Mouse (Mus musculus) ovary, postnatal 10 days (tissue): ENCODE measurements at regions not wholly inside any gene's neighbourhood (a gene's known extent, or its start where the extent isn't known, plus 50 kb on each side); places are given as distances from the start of the nearest gene placed in this dataset.

Source experiments
- DNase-seq: peaks from one replicate; pipeline ENCODE4 v3.0.0; 2022; ENCODE audit warnings: low spot score

GRCm38 (mm10) chr13:44077022-44077421 lies 292.4 kb downstream of the Cd83 start:
- DNase-seq, result no peak

GRCm38 (mm10) chr13:44085621-44086510 lies 301.3 kb downstream of the Cd83 start:
- no peak for DNase-seq

GRCm38 (mm10) chr13:44086801-44087200 lies 302.2 kb downstream of the Cd83 start:
- DNase-seq, result no peak

GRCm38 (mm10) chr13:44097141-44097540 lies 312.6 kb downstream of the Cd83 start:
- DNase-seq, result no peak

GRCm38 (mm10) chr13:44099511-44099910 lies 314.9 kb downstream of the Cd83 start:
- no peak for DNase-seq

GRCm38 (mm10) chr13:44100125-44101067 lies 315.8 kb downstream of the Cd83 start:
- DNase-seq, result no peak

- DNase-seq, result no peak
Observed at GRCm38 (mm10) chr13:44101161-44101560, 316.6 kb downstream of the Cd83 start.

GRCm38 (mm10) chr13:44101806-44102205 lies 317.2 kb downstream of the Cd83 start:
- DNase-seq, result no peak

GRCm38 (mm10) chr13:44102257-44102656 lies 317.7 kb downstream of the Cd83 start:
- no peak for DNase-seq

GRCm38 (mm10) chr13:44103340-44103739 lies 318.8 kb downstream of the Cd83 start:
- no peak for DNase-seq

GRCm38 (mm10) chr13:44105161-44105560 lies 320.6 kb downstream of the Cd83 start:
- DNase-seq, result no peak

- no peak for DNase-seq
Observed at GRCm38 (mm10) chr13:44108695-44109094, 324.1 kb downstream of the Cd83 start.

GRCm38 (mm10) chr13:44113043-44113442 lies 328.5 kb downstream of the Cd83 start:
- DNase-seq, result no peak

GRCm38 (mm10) chr13:44114856-44115255 lies 330.3 kb downstream of the Cd83 start:
- DNase-seq, result no peak

GRCm38 (mm10) chr13:44117841-44118240 lies 333.3 kb downstream of the Cd83 start:
- no peak for DNase-seq

GRCm38 (mm10) chr13:44118846-44119245 lies 334.3 kb downstream of the Cd83 start:
- DNase-seq, result no peak

GRCm38 (mm10) chr13:44121241-44121671 lies 336.7 kb downstream of the Cd83 start:
- DNase-seq, result no peak

- DNase-seq, result no peak
Observed at GRCm38 (mm10) chr13:44121932-44122331, 337.4 kb downstream of the Cd83 start.

GRCm38 (mm10) chr13:44126198-44126597 lies 341.6 kb downstream of the Cd83 start:
- DNase-seq, result no peak

- DNase-seq, result no peak
Observed at GRCm38 (mm10) chr13:44128506-44129274, 344.1 kb downstream of the Cd83 start.

GRCm38 (mm10) chr13:44131916-44132315 lies 347.3 kb downstream of the Cd83 start:
- DNase-seq, result no peak

- no peak for DNase-seq
Observed at GRCm38 (mm10) chr13:44132510-44132909, 347.9 kb downstream of the Cd83 start.
